Comparison of ENCODE assay signal across 8 mouse cellular contexts in the genomic region with DNA sequence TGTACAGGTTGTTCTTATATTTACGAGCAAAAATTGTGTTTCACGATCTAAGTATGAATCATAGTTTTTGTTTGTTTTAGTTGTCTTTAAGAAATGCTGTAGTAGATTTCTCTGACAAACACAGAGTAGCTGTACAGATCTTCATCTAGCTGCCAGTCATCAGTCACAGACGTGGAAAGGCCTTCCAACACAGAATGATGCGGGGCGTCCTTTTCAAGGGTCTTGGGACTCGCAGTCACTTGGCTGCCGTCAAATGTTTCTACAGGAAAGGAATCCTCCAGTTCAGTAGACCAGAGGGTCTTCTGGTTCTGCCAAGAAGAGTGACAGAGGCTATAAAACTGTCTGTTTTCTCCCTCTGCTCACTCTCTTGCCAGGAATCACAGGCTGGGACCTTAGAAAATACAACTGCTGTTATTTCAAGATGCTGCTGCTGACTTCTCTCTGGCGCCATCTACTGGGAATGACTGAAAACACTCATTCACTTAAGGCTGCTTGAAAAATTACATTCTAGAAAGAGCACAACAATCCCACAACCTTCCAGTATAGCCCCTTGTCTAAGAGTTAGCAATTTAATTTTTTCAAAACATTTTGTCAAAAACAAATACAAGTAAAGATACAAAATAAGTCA.
A peak's percentile ranks its signal among the peaks of the same experiment; 100 is the strongest.
DNase-seq lines count a peak whose midpoint lies in the region; ATAC-seq lines count a peak whose summit lies in the region.

No protein-coding gene starts in this region.

- no peaks in the 10 kb centered on the region for H3K4me1 ChIP-seq in kidney, embryonic 15.5 days
- H3K4me1 ChIP-seq in limb, embryonic 12.5 days (replicated peaks) = no peaks in the 10 kb centered on the region

- WGBS in kidney, embryonic 15.5 days = 58% methylated on average over 8 of the region's 8 CpGs
- WGBS in limb, embryonic 12.5 days = 66% methylated on average over 8 of the region's 8 CpGs

- peak; percentile 89 for DNase-seq in 3T3-L1 (ENCODE audit: low read depth, low spot score)
- peak; percentile 70 for DNase-seq in MEL-GATA-1-ER (ENCODE audit: extremely low read depth, low read depth)
- peak; percentile 32 for DNase-seq in cerebellum, adult 8-10 months
- peak; percentile 25 to 36 for DNase-seq in frontal cortex, postnatal 10 days (ENCODE audit: low spot score in 2 of 2)
- peak; percentile 52 for DNase-seq in neural tube, embryonic 10.5 days (ENCODE audit: extremely low spot score, low spot score)
- DNase-seq in thymus, postnatal 36 days = peak; percentile 24 to 34

- H3K4me2 ChIP-seq in kidney, embryonic 15.5 days = no peak overlapping the region
- no peak overlapping the region for H3K4me2 ChIP-seq in limb, embryonic 12.5 days

- H3K27me3 ChIP-seq in kidney, embryonic 15.5 days = no peaks in the 10 kb centered on the region
- no peaks in the 10 kb centered on the region for H3K27me3 ChIP-seq in limb, embryonic 12.5 days

- H3K4me3 ChIP-seq in kidney, embryonic 15.5 days (replicated peaks) = no peak overlapping the region
- H3K4me3 ChIP-seq in limb, embryonic 12.5 days (replicated peaks) = no peak overlapping the region

- no peak overlapping the region for H3K9ac ChIP-seq in kidney, embryonic 15.5 days
- H3K9ac ChIP-seq in limb, embryonic 12.5 days (replicated peaks) = no peak overlapping the region

- ATAC-seq in kidney, embryonic 15.5 days (replicated peaks; ENCODE audit: low FRiP score) = peak; percentile 60; the same call in 1 of the 2 replicates
- ATAC-seq in limb, embryonic 12.5 days (ENCODE audit: insufficient number of reproducible peaks, insufficient read depth, low FRiP score, low TSS enrichment, low read depth) = peak; percentile 42; the same call in 1 of the 2 replicates

- H3K27ac ChIP-seq in kidney, embryonic 15.5 days = no peak overlapping the region
- no peak overlapping the region for H3K27ac ChIP-seq in limb, embryonic 12.5 days

- no peaks in the 10 kb centered on the region for H3K9me3 ChIP-seq in kidney, embryonic 15.5 days (replicated peaks)
- no peaks in the 10 kb centered on the region for H3K9me3 ChIP-seq in limb, embryonic 12.5 days

- no peaks in the 10 kb centered on the region for H3K36me3 ChIP-seq in kidney, embryonic 15.5 days
- H3K36me3 ChIP-seq in limb, embryonic 12.5 days = no peaks in the 10 kb centered on the region

Comparison
In these comparisons a context has a peak if more than half of its experiments do, and no peak if none do; other contexts are left out.
1. DNase-seq: peak in every context shown above with its lines; median percentile 89 in 3T3-L1; 70 in MEL-GATA-1-ER; 52 in neural tube, embryonic 10.5 days; 32 in cerebellum, adult 8-10 months; 30 in frontal cortex, postnatal 10 days; 29 in thymus, postnatal 36 days.